Mouse (Mus musculus) cerebellum, adult 11 months (tissue): Measurements from ENCODE around the gene Olfr884.

Source experiments
- DNase-seq: peaks from one replicate; pipeline ENCODE4 v3.0.0; 2022

Olfr884 gene

GRCm38 (mm10) chr9:38046255-38046654 lies at the start of gene Olfr884:
TSS of gene Olfr884 (plus strand) at chr9:38046555.
- DNase-seq: no peak

DNA sequence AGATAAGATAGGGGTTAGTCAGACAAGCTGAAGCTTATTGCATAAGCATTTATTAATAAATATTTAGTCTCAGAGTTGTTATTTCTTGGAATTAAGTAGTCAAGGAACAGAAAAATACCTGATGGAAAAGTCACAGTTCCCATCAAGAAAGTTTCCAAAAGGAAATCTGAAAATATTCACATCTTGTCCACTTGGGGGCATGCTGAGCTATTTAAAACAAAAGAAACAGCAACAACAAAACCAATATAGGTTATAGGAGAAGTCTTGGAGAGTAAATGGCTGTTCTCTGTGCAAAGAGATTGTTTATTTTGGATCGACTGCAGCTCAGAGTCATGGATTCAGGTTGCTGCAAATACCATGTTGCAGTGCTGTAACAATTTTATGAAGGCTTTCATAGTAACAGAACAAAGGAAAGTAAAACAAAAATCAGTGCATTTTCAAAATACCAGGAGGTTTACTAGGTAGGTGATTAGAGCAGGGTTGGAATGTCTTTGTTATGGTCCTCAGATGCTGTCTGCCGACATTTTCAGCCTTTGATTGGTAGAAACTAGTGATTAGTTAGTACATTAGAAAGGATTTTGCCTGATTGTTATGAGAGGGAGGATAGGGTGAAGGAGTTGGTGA lies 47.7 kb upstream of the Olfr884 start:
- no peak for DNase-seq

GRCm38 (mm10) chr9:38000021-38000420 lies 46.3 kb upstream of the Olfr884 start:
- no peak for DNase-seq

DNA sequence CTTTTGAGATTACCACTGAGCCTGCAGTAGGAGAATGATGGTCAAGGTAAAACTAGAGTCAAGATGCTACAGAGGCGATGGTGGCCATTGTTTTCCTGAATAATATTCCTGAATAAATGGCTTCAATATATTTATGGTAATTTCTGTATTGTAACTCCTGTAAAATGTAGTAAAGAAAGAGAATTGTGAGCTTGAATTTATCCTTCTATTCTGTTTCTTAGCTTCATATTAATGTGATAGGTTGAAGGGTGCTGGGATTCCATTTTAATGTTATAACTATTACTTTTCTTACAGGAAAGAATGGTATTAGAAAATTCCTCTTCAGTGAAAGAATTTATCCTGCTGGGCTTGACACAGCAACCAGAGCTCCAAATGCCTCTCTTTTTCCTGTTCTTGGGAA lies 20.8 kb upstream of the Olfr884 start, which contains the start of gene Olfr883:
TSS of gene Olfr883 (plus strand) at position 301 of the 400 bp plus-strand sequence.
- no peak for DNase-seq

GRCm38 (mm10) chr9:38061022-38061421 lies 14.7 kb downstream of the Olfr884 start, which contains the start of gene Olfr885:
TSS of gene Olfr885 (plus strand) at chr9:38061322.
- DNase-seq: no peak

DNA sequence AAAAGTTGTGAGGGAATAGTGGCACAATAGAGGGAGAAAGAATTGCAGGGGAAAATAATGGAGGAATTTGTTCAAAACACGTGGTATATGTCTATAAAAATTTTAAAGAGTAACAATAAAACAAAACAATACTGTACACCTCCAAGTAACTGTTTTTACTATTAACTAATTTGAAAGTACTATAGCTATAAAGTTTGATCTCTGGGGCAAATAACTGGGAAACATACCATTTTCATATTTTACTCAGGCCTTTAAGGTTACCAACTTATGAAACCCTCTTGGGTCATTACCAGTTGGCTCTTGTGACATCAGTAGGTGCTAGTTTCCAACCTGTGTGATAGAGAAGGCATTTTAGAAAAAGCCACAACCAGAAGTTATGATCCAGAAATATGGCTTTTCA lies 37.4 kb downstream of the Olfr884 start, which contains the start of gene Olfr887:
TSS of gene Olfr887 (plus strand) at position 301 of the 400 bp plus-strand sequence.
- no peak for DNase-seq
